Mouse (Mus musculus): ENCODE data around the gene Agl. TPM values are rescaled to one million over a fixed set of nuclear protein-coding genes. Genes with fewer than 3 reads are reported as not detected.

Agl gene
- polyA plus RNA-seq, 1 experiment, result 16.7 TPM

GRCm38 (mm10) chr3:116703835-116704234 is 104.1 kb downstream of the Agl start:
- no peak overlapping the region for H3K4me3 ChIP-seq (ENCODE audit: insufficient read depth, low read length)
- H3K4me1 ChIP-seq (ENCODE audit: control insufficient read depth, insufficient read depth, low read length), result no peaks in the 10 kb centered on the region
- no peak for TF ChIP-seq POLR2A (IDR thresholded peaks at IDR 0.05; ENCODE audit: extremely low read depth, insufficient read depth, low read length)
- TF ChIP-seq CTCF (IDR thresholded peaks at IDR 0.05; ENCODE audit: extremely low read depth, insufficient read depth, low read length), result no peak

GRCm38 (mm10) chr3:116702647-116703272 is 105.2 kb downstream of the Agl start:
- H3K4me1 ChIP-seq (ENCODE audit: control insufficient read depth, insufficient read depth, low read length), result no peaks in the 10 kb centered on the region
- H3K27ac ChIP-seq (ENCODE audit: insufficient read depth, low read length), result no peak overlapping the region
- H3K4me3 ChIP-seq (ENCODE audit: insufficient read depth, low read length), result no peak overlapping the region
- TF ChIP-seq CTCF (IDR thresholded peaks at IDR 0.05; ENCODE audit: extremely low read depth, insufficient read depth, low read length) (no peak), POLR2A (IDR thresholded peaks at IDR 0.05; ENCODE audit: extremely low read depth, insufficient read depth, low read length) (no peak)

More at GRCm38 (mm10) chr3:116703835-116704234, 104.1 kb downstream of the Agl start:
- no peak overlapping the region for H3K27ac ChIP-seq (ENCODE audit: insufficient read depth, low read length)

- Histone ChIP-seq H3K4me3 (ENCODE audit: insufficient read depth, low read length) (no peak overlapping the region), H3K27ac (ENCODE audit: insufficient read depth, low read length) (no peak overlapping the region), H3K4me1 (ENCODE audit: control insufficient read depth, insufficient read depth, low read length) (no peaks in the 10 kb centered on the region)
- TF ChIP-seq CTCF (IDR thresholded peaks at IDR 0.05; ENCODE audit: extremely low read depth, insufficient read depth, low read length), result no peak
- no peak for TF ChIP-seq POLR2A (IDR thresholded peaks at IDR 0.05; ENCODE audit: extremely low read depth, insufficient read depth, low read length)
Observed at GRCm38 (mm10) chr3:116701601-116702000, 106.4 kb downstream of the Agl start.

GRCm38 (mm10) chr3:116698786-116699185 is 109.2 kb downstream of the Agl start:
- no peak overlapping the region for H3K27ac ChIP-seq (ENCODE audit: insufficient read depth, low read length)
- no peaks in the 10 kb centered on the region for H3K4me1 ChIP-seq (ENCODE audit: control insufficient read depth, insufficient read depth, low read length)
- H3K4me3 ChIP-seq (ENCODE audit: insufficient read depth, low read length), result no peak overlapping the region
- TF ChIP-seq CTCF (IDR thresholded peaks at IDR 0.05; ENCODE audit: extremely low read depth, insufficient read depth, low read length), result no peak

- no peak overlapping the region for H3K4me3 ChIP-seq (ENCODE audit: insufficient read depth, low read length)
- no peak for TF ChIP-seq POLR2A (IDR thresholded peaks at IDR 0.05; ENCODE audit: extremely low read depth, insufficient read depth, low read length)
- no peak for TF ChIP-seq CTCF (IDR thresholded peaks at IDR 0.05; ENCODE audit: extremely low read depth, insufficient read depth, low read length)
Observed at GRCm38 (mm10) chr3:116695666-116695985, 112.3 kb downstream of the Agl start.

GRCm38 (mm10) chr3:116694955-116695665 is 112.9 kb downstream of the Agl start:
- no peaks in the 10 kb centered on the region for H3K4me1 ChIP-seq (ENCODE audit: control insufficient read depth, insufficient read depth, low read length)
- TF ChIP-seq POLR2A (IDR thresholded peaks at IDR 0.05; ENCODE audit: extremely low read depth, insufficient read depth, low read length), result no peak
- no peak for TF ChIP-seq CTCF (IDR thresholded peaks at IDR 0.05; ENCODE audit: extremely low read depth, insufficient read depth, low read length)
- no peak overlapping the region for H3K4me3 ChIP-seq (ENCODE audit: insufficient read depth, low read length)
- no peak overlapping the region for H3K27ac ChIP-seq (ENCODE audit: insufficient read depth, low read length)

More at GRCm38 (mm10) chr3:116695666-116695985, 112.3 kb downstream of the Agl start:
- no peak overlapping the region for H3K27ac ChIP-seq (ENCODE audit: insufficient read depth, low read length)
- H3K4me1 ChIP-seq (ENCODE audit: control insufficient read depth, insufficient read depth, low read length), result no peaks in the 10 kb centered on the region

- H3K27ac ChIP-seq (ENCODE audit: insufficient read depth, low read length), result no peak overlapping the region
- H3K4me1 ChIP-seq (ENCODE audit: control insufficient read depth, insufficient read depth, low read length), result no peaks in the 10 kb centered on the region
- TF ChIP-seq POLR2A (IDR thresholded peaks at IDR 0.05; ENCODE audit: extremely low read depth, insufficient read depth, low read length) (no peak), CTCF (IDR thresholded peaks at IDR 0.05; ENCODE audit: extremely low read depth, insufficient read depth, low read length) (no peak)
- no peak overlapping the region for H3K4me3 ChIP-seq (ENCODE audit: insufficient read depth, low read length)
Observed at GRCm38 (mm10) chr3:116694312-116694711, 113.7 kb downstream of the Agl start.

Other genes with a start within 250 kb of the Agl start
- gene Lrrc39, start 245.2 kb downstream of the Agl start, polyA plus RNA-seq (2012; rRNA removed), result 0.19 and 0.32 TPM in 2 replicates
- 4.7 and 5.3 TPM in 2 replicates for gene Sass6, start 213.2 kb downstream of the Agl start, polyA plus RNA-seq (2012; rRNA removed)
- 19.5 and 22.9 TPM in 2 replicates for gene Trmt13, start 193.6 kb downstream of the Agl start, polyA plus RNA-seq (2012; rRNA removed)
- 45.0 and 48.1 TPM in 2 replicates for gene Mfsd14a, start 145.5 kb downstream of the Agl start, polyA plus RNA-seq (2012; rRNA removed)
- not detected in 2 replicates for gene Gm43191, start 126.9 kb downstream of the Agl start, polyA plus RNA-seq (2012; rRNA removed)
- gene Slc35a3, start 95.3 kb downstream of the Agl start, polyA plus RNA-seq (2012; rRNA removed), result 11.9 and 12.2 TPM in 2 replicates
- gene Frrs1, start 51.3 kb upstream of the Agl start, polyA plus RNA-seq (2012; rRNA removed), result 1.1 and 1.7 TPM in 2 replicates
- gene 4930455H04Rik, start 160.1 kb upstream of the Agl start, polyA plus RNA-seq (2012; rRNA removed), result not detected in 2 replicates
- gene Palmd, start 160.8 kb upstream of the Agl start, polyA plus RNA-seq (2012; rRNA removed), result 9.4 and 10.5 TPM in 2 replicates

Measured in cortical plate, adult 2 months (tissue).